Mouse (Mus musculus) adrenal gland, adult 2 months (tissue): ENCODE results near the gene Slc22a18. TPM values are rescaled to one million over a fixed set of nuclear protein-coding genes. Genes with fewer than 3 reads are reported as not detected.

Source experiments
- DNase-seq: peaks from one replicate; pipeline ENCODE4 v3.0.0; 2021
- long read RNA-seq: library from polyadenylated mRNA; stranded (forward); transcript quantifications from one replicate; pipeline ENCODE4 v2.0.0, GENCODE M21; 2021
- polyA plus RNA-seq: library from polyadenylated mRNA; depleted of rRNA; stranded (reverse); fragments of >200 nt; gene quantifications from 2 replicates; pipeline ENCODE4 v1.2.3, GENCODE M21; 2012; rRNA removed
- total RNA-seq, 2 experiments: library from RNA; stranded (reverse); gene quantifications; 2 replicates each; pipeline ENCODE4 v1.2.3; 2021

Gene Slc22a18
- total RNA-seq (1 to 10 TPM; 1.5 to 4.1 TPM), polyA plus RNA-seq (13.3 and 17.5 TPM in 2 replicates)
- long read RNA-seq, result 0 reads

DNA sequence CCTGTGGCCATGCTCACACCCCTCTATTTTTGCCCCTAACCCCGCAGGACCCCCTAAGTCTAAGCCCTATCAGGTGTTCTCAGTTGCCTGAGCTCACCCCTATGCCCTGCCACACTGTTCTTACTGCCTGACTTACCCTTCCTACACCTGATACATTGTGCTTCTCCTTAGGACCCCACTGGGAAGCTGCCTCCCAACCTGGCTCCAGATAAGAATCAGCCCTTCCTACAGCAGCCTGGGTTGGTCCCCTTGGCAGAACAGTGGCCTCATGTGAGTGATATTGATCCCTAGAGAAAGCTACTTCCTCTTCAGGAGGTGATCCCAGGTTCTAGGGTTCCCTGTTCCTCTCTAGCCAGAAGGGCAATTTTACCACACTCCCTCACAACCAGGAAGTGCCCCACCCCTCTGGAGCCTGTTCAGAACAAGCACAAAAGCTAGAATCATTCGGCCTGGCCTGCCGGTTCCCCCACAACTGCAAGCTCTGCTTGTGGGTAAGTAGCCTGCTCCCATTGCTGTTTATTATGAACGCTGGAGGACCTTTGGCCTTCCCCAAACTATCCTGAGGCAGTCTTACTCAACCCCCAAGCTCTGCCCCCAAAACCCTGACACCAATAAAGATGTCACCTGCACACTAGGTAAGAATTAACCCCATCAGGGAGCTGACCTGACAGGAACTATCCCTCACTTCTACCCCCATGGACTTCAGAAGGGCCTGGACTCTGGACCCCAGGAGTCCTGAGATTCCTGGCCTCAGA lies at the start of gene Slc22a18:
Gene Slc22a18, plus strand, starts transcription at position 390 of the 755 bp plus-strand sequence.
- peak; percentile 31 for DNase-seq

- no peak for DNase-seq
These were observed 45.3 kb upstream of the Slc22a18 start for GRCm38 (mm10) chr7:143428142-143428813.

DNA sequence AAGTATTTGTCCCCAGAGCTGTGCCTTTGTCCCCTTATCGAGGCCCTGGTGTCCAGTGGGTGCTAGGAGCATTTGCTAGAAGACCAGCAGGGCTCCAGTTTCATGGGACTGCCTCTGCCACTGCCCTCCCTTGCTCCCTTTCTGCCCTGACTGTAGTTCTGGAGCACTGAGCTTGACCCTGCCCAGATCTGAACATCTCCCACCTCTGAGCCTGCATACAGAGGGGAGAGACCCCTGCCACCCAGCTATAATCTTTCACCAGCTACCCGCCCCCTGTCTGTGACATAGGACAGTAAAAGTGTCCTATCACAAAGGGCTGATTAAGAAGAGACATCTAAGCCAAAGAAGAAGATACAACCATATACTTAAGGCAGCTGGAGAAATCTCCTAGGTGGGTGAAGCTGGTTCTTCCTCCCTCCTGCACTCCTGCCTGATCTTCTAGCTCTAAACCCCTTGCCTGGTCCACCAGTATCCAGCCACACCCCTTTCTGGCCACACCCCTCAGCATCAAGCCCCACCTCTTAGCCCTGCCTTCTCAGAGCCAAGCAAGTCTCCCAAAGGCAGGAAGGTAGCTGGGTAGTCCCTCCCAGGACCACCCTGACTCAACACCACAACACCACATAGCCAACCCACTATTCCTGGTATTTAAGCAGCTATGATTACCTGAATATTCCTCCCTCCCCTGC lies 44.6 kb upstream of the Slc22a18 start:
- no peak for DNase-seq

GRCm38 (mm10) chr7:143432631-143433030 lies 40.9 kb upstream of the Slc22a18 start:
- no peak for DNase-seq

- DNase-seq, result peak; percentile 49
These were observed 40.2 kb upstream of the Slc22a18 start for GRCm38 (mm10) chr7:143433331-143433730.

DNA sequence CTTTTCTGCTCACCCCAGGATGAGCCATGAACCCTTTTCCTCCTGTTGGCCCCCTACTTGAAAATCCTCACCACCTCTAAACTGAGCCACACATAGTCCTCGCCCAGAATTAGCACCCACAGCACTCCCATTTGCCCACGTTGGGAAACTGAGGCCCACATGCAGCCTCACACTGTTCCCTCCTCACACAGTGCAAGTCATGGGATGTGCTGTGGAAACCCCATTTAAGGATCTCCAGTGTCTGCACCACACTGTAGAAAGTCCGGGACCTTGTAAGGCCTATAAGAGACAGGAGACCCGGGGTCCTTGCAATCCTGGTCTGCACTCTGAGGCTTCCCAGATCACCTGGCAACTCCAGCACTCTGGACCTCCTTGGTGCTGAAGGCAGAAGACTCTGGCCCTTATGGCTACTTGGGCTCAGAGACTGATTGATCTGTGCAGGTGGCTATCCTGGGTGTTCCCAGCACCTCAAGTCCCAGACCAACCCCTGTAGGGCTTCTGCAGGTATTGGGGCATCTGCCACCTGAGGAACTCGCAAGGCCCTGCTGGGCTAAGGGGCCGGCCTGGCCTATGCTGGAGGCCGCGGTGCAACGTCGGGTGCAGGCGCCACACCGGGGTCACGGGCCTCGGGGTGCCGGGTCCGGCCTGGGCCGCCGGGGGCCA lies 36.2 kb upstream of the Slc22a18 start:
- no peak for DNase-seq

- DNase-seq, result no peak
These were observed 35.5 kb upstream of the Slc22a18 start for GRCm38 (mm10) chr7:143437894-143438581.

DNA sequence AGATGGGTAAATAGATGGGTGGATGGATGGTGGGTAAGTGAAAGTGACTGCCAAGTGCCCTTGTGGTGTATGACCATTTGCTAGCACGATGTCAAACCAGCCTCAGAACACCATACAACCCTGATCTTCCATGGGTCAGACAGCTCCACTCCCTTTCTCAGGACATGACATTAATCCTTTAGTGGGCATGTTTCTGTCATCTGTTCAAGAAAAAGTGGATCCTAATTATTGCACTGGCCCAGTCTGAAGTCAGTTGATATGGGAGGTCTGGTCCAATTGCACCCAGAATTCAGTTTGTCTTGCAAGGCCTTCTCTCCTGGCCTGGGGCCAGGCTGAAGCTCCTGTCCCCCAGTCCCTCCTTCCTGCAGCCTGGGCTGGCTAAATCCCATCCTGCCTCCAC lies 34.6 kb upstream of the Slc22a18 start:
- DNase-seq, result no peak

DNA sequence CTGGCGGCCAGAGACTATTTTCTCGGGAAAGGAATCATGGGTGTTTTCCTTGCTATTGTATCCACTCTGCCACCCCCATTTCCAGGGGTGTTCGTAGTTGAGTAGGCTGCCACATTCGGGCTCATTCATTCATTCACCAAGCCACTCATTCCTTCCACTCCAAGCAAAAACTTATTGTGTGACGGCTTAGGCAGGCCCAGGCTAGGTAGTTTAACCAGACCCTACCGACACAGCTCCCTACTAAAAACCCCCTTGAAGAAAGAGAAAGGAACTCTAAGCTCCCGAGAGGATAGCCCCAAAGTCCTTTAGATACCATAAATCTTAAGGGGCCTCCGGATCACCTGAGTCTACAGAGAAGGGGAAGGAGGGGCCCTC lies 29.0 kb upstream of the Slc22a18 start:
- DNase-seq, result no peak

GRCm38 (mm10) chr7:143444955-143445648 lies 28.4 kb upstream of the Slc22a18 start:
- DNase-seq, result no peak

GRCm38 (mm10) chr7:143445651-143446460 lies 27.7 kb upstream of the Slc22a18 start:
- DNase-seq, result peak; percentile 25

DNA sequence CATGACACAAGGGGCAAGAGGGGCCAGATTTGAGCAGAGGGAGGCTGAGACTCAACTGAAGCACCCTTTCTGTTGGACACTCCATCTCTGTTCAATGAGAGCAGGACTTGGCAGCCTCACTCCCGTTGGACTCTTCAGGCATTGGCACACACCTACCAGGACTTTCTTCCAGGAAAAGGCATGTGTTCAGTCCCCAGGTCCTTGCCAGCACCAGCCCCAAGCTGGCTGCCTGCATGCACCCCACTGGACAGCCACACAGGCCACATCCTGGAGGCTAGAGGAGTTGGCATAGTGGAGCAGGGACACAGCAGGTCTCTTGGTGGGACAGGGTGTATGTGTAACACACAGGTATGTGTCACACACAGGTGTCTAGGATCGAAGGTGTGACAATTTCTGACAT lies 26.4 kb upstream of the Slc22a18 start:
- DNase-seq, result no peak

GRCm38 (mm10) chr7:143458963-143459331 lies 14.6 kb upstream of the Slc22a18 start:
- no peak for DNase-seq

DNA sequence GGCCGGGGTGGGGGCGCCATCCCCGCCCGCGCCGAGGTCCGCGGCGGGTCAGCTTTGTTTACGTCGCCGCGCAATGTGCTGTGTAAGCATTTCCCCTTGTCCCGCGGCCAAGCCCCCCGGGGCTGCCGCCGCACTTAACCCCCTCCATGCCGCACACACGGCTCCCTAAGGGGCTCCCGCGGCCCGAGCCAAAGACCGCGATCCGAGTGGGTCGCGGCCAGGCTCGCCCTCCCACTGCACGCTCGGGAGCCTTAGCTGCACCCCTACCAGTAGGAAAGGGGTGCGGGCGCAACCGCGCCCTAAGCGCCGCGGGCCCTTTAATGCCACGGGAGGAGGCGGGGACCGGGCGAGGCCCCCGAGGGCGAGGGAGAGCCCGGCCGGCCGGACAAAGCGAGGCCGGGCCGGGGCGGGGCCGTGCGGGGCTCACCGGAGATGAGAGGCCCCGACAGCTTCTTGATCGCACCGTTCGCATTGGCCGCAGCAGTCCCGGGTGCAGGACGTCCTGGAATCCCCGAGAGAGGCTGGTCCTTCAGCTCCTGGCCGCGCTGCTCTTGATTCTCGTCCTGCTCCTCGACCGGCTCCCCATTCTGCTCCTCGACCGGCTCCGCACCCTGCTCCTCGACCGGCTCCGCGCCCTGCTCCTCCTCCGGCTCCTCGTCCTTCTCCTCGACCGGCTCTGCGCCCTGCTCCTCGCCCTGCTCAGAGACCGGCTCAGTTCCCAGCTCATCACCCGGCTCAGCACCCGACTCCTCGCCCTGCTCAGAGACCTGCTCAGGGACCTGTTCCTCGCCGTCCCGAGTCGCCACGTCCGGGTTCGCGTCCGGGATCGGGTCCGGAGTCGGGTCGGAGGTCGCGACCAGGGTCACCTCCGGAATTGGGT lies 14.0 kb upstream of the Slc22a18 start:
- peak; percentile 71 for DNase-seq

DNA sequence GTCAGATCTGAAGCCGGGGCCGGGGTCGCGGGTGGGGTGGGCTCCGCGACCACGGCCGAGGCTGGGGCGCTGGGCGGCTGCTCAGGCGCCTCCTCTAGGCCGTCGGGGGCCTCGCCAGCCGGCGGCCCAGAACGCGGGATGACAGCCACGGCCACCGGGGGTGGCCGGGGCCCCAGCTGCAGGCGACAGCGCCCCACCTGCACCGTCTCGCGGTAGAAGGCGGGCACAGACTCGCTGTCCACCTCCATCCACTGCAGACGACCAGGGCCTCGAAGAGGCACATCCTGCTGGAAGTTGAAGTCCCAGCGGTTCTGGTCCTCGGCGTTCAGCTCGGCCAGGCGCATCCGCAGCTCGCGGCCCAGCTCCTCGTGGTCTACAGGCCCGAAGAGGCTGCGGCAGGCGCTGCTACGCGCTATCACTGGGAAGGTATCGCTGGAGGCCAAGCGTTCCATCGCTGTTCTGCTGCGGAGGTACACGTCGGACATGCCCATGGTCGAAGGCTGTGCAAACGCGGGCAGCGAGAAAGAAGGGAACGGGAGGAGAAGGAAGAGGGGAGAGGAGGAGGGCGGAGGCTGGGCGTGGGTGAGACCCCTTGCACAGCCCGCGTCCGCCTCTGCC lies 13.2 kb upstream of the Slc22a18 start:
- peak; percentile 43 for DNase-seq

GRCm38 (mm10) chr7:143460874-143461273 lies 12.7 kb upstream of the Slc22a18 start, which contains the start of gene Cdkn1c:
TSS of gene Cdkn1c (minus strand) at chr7:143461050.
- DNase-seq, result peak; percentile 94

DNA sequence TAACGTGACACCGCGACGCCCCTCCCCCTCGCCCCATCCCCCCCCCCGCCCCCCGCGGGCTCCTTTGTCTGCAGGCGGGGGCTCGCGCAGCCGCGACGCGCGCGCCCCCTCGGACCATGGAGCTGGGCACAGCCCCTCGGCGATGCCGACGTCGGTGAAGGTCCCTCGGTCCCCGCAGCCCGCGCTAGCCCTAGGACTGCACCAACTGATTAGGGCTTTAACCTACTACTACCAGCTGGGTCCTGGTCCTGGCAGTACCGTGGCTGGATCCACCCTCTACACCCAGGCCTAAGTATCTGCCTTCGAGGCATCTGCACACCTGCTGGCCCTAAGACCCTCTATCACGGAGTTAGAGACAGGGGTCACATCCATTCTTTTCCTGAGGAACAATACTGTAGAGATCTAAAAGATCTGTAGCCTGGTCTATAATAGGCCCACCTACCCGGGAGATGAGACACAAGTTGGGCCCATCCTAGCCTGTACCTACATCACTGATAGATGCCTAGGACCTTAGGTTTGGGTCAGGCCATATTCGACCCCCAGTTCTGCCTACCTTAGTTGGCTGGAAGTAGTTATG lies 12.2 kb upstream of the Slc22a18 start:
- no peak for DNase-seq

GRCm38 (mm10) chr7:143461920-143462319 lies 11.6 kb upstream of the Slc22a18 start:
- DNase-seq, result peak; percentile 34
